Mouse (Mus musculus) cortical plate, adult 2 months (tissue): Measurements from ENCODE around the gene Ebi3.

Experiments
- CTCF ChIP-seq: fragments of 200-500 bp; IDR thresholded peaks from 2 replicates; pipeline ENCODE4 v1.5.1; 2011; ENCODE audit warnings: mild to moderate bottlenecking, control low read depth, low read length; ENCODE audit not compliant: insufficient read depth; ENCODE audit errors: extremely low read depth
- POLR2A ChIP-seq: fragments of 200-500 bp; IDR thresholded peaks from 2 replicates; pipeline ENCODE4 v1.6.1; 2011; ENCODE audit warnings: mild to moderate bottlenecking, low read length, control low read depth; ENCODE audit not compliant: insufficient read depth; ENCODE audit errors: extremely low read depth

DNA sequence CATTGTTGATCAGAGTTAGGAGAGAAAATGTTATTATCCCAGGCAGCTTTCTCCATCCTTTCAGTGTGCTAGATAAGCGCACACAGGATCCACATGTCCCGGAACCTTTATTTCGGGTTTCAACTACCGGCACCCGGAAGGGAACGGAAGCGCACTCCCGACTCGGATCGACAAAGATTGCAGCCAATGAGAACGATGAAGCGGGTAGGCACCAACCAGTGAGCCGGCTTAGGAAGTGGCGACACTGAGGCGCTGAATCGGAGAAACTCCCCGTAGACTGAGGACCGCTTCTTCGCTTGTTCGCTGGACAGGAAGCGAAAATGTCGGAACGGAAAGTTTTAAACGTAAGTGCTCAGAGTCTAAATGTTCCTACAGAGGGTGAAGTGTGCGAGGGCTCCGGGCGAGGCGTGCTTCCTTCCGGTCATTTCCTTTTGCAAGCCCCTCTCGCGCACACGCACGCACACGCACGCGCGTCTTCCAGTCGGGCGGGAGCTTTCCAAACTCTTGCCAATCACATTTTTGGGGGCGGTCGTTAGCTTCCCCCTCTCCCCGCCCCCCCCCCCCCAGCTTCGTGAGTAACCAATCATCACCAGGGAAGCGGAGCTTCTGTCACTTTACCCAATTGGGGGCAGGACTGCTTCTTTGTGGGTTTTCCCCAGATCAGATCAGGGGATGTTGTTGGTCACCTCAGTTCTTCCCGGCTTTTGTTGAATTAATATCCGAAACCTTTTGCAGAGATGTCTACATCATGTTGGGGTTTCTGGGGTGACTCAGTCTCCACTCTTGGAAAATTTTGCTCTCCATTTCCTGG lies 6.7 kb downstream of the Ebi3 start, which contains the start of gene Yju2:
- TF ChIP-seq CTCF (no peak), POLR2A (peak; percentile 69; the same call in 1 of the 2 replicates)
